ENCODE assay signal across 8 mouse cellular contexts in genomic region chr7:44864595-44865542, GRCm38 (mm10). TPM values are rescaled to one million over a fixed set of nuclear protein-coding genes. Genes with fewer than 3 reads are reported as not detected.
DNase-seq lines count a peak whose midpoint lies in the region; ATAC-seq and TF ChIP-seq lines count a peak whose summit lies in the region.

No protein-coding gene starts in this region.

- H3K36me3 ChIP-seq in forebrain, embryonic 10.5 days (replicated peaks), result peaks cover 86% of the 10 kb centered on the region
- peaks cover 45% of the 10 kb centered on the region for H3K36me3 ChIP-seq in forebrain, postnatal 0 days (ENCODE audit: insufficient read depth)
- peaks cover 76% of the 10 kb centered on the region for H3K36me3 ChIP-seq in megakaryocyte, embryonic 14.5 days (replicated peaks; ENCODE audit: low read length)
- peaks cover 27% of the 10 kb centered on the region for H3K36me3 ChIP-seq in hindbrain, postnatal 0 days (ENCODE audit: insufficient read depth, low read length)
- H3K36me3 ChIP-seq in neural tube, embryonic 14.5 days (ENCODE audit: control insufficient read depth, insufficient read depth, low read length), result peaks cover 49% of the 10 kb centered on the region

- no peak for ATAC-seq in forebrain, postnatal 0 days
- no peak for ATAC-seq in megakaryocyte, adult 5-6 weeks (ENCODE audit: poor library complexity, severe bottlenecking)
- ATAC-seq in hindbrain, postnatal 0 days, result no peak
- no peak for ATAC-seq in neural tube, embryonic 14.5 days (ENCODE audit: low read depth)
- no peak for ATAC-seq in CD4-positive, CD25-positive, alpha-beta regulatory T cell, adult 4 months

- peaks cover 61% of the 10 kb centered on the region for H3K4me1 ChIP-seq in forebrain, embryonic 10.5 days
- H3K4me1 ChIP-seq in forebrain, postnatal 0 days (ENCODE audit: insufficient read depth), result peaks cover 13% of the 10 kb centered on the region
- peaks cover 86% of the 10 kb centered on the region for H3K4me1 ChIP-seq in megakaryocyte, embryonic 14.5 days
- peaks cover 25% of the 10 kb centered on the region for H3K4me1 ChIP-seq in hindbrain, postnatal 0 days (ENCODE audit: insufficient read depth, low read length)
- peaks cover 31% of the 10 kb centered on the region for H3K4me1 ChIP-seq in neural tube, embryonic 14.5 days (ENCODE audit: control insufficient read depth, insufficient read depth, low read length)

- H3K4me2 ChIP-seq in forebrain, postnatal 0 days (ENCODE audit: low read depth), result no peak overlapping the region
- H3K4me2 ChIP-seq in hindbrain, postnatal 0 days (ENCODE audit: low read depth, low read length), result no peak overlapping the region
- H3K4me2 ChIP-seq in neural tube, embryonic 14.5 days (ENCODE audit: low read depth, low read length), result 0 out of 2 replicates have a peak overlapping the region, but pooled peaks have one; percentile 8

- 91% methylated on average over 24 of the region's 24 CpGs for WGBS in forebrain, embryonic 10.5 days
- 78% methylated on average over 24 of the region's 24 CpGs for WGBS in forebrain, postnatal 0 days
- 69% methylated on average over 24 of the region's 24 CpGs for WGBS in hindbrain, postnatal 0 days
- WGBS in neural tube, embryonic 14.5 days, result 82% methylated on average over 24 of the region's 24 CpGs

- no peak overlapping the region for H3K27ac ChIP-seq in forebrain, embryonic 10.5 days
- no peak overlapping the region for H3K27ac ChIP-seq in forebrain, postnatal 0 days (ENCODE audit: low read depth, low read length)
- peak overlapping the region; percentile 70; the same call in 1 of the 2 replicates for H3K27ac ChIP-seq in hindbrain, postnatal 0 days
- no peak overlapping the region for H3K27ac ChIP-seq in neural tube, embryonic 14.5 days (ENCODE audit: low read depth, low read length)

- no peaks in the 10 kb centered on the region for H3K27me3 ChIP-seq in forebrain, embryonic 10.5 days (ENCODE audit: poor library complexity, severe bottlenecking)
- H3K27me3 ChIP-seq in forebrain, postnatal 0 days (ENCODE audit: insufficient read depth, low read length), result no peaks in the 10 kb centered on the region
- no peaks in the 10 kb centered on the region for H3K27me3 ChIP-seq in megakaryocyte, embryonic 14.5 days (replicated peaks)
- no peaks in the 10 kb centered on the region for H3K27me3 ChIP-seq in hindbrain, postnatal 0 days (ENCODE audit: insufficient read depth, low read length)
- peaks cover 2% of the 10 kb centered on the region; the same call in 1 of the 2 replicates for H3K27me3 ChIP-seq in neural tube, embryonic 14.5 days (ENCODE audit: control insufficient read depth, insufficient read depth, low read length)

- no peaks in the 10 kb centered on the region for H3K9me3 ChIP-seq in forebrain, embryonic 10.5 days
- H3K9me3 ChIP-seq in forebrain, postnatal 0 days (ENCODE audit: low read length), result no peaks in the 10 kb centered on the region
- no peaks in the 10 kb centered on the region for H3K9me3 ChIP-seq in megakaryocyte, embryonic 14.5 days
- H3K9me3 ChIP-seq in hindbrain, postnatal 0 days (ENCODE audit: low read length), result no peaks in the 10 kb centered on the region
- no peaks in the 10 kb centered on the region for H3K9me3 ChIP-seq in neural tube, embryonic 14.5 days (ENCODE audit: control insufficient read depth, low read length)

- DNase-seq in forebrain, embryonic 10.5 days (ENCODE audit: extremely low spot score, low spot score), result no peak
- no peak for DNase-seq in forebrain, postnatal 0 days
- DNase-seq in hindbrain, postnatal 0 days (ENCODE audit: low spot score), result no peak
- DNase-seq in gastrocnemius, adult 18-20 months (ENCODE audit: low spot score), result no peak

- H3K4me3 ChIP-seq in forebrain, embryonic 10.5 days, result peak overlapping the region; percentile 19
- no peak overlapping the region for H3K4me3 ChIP-seq in forebrain, postnatal 0 days (ENCODE audit: low read depth, low read length)
- peak overlapping the region; percentile 81 for H3K4me3 ChIP-seq in megakaryocyte, embryonic 14.5 days (replicated peaks)
- H3K4me3 ChIP-seq in hindbrain, postnatal 0 days (ENCODE audit: low read length), result no peak overlapping the region
- H3K4me3 ChIP-seq in neural tube, embryonic 14.5 days (ENCODE audit: low read depth, low read length), result no peak overlapping the region

- no peak for TF ChIP-seq CTCF in forebrain, postnatal 0 days (IDR thresholded peaks at IDR 0.05; ENCODE audit: low read depth)
- TF ChIP-seq CTCF in hindbrain, postnatal 0 days (IDR thresholded peaks at IDR 0.05; ENCODE audit: low read depth), result no peak

- H3K9ac ChIP-seq in forebrain, postnatal 0 days, result no peak overlapping the region
- H3K9ac ChIP-seq in hindbrain, postnatal 0 days (replicated peaks; ENCODE audit: low read length), result peak overlapping the region; percentile 2; the same call in 1 of the 2 replicates
- 0 out of 2 replicates have a peak overlapping the region, but pooled peaks have one; percentile 28 for H3K9ac ChIP-seq in neural tube, embryonic 14.5 days (replicated peaks; ENCODE audit: low read depth, low read length)

RNA-seq across cellular contexts. Expression of gene Ptov1, which starts 4.7 kb away (rescaled TPM):
- polyA plus RNA-seq in forebrain, embryonic 10.5 days (2016; fragmentation: Nextera tagmentation; extraction: Ambion mirVana), result 415 and 438 TPM in 2 replicates
- total RNA-seq in forebrain, postnatal 0 days (2014; rRNA removed), result 404 and 498 TPM in 2 replicates
- polyA plus RNA-seq in forebrain, postnatal 0 days (2015; fragmentation: Nextera tagmentation; extraction: Ambion mirVana), result 495 and 513 TPM in 2 replicates
- 191 and 368 TPM in 2 replicates for polyA plus RNA-seq in megakaryocyte, embryonic 14.5 days (2012; ENCODE audit: insufficient read depth, low replicate concordance)
- total RNA-seq in megakaryocyte, adult 5-6 weeks (2015), result 21.3 and 29.0 TPM in 2 replicates
- total RNA-seq in megakaryocyte, adult 5-6 weeks (2017), result 5.9 and 8.7 TPM in 2 replicates
- total RNA-seq in hindbrain, postnatal 0 days (2014; rRNA removed), result 524 and 597 TPM in 2 replicates
- 416 and 438 TPM in 2 replicates for polyA plus RNA-seq in hindbrain, postnatal 0 days (2015; fragmentation: Nextera tagmentation; extraction: Ambion mirVana)
- polyA plus RNA-seq in neural tube, embryonic 14.5 days (2014; fragmentation: Nextera tagmentation; extraction: Ambion mirVana), result 475 and 479 TPM in 2 replicates
- polyA plus RNA-seq in CD4-positive, CD25-positive, alpha-beta regulatory T cell, adult 4 months (2017; shearing (Covaris generic)), result 1 to 10 TPM; 1.1 to 3.9 TPM
- total RNA-seq in gastrocnemius, adult 18-20 months (2021), result 100 to 1,000 TPM; 143 to 148 TPM

RNA-seq across cellular contexts. Expression of gene Pnkp, which starts 7.9 kb away (rescaled TPM):
- polyA plus RNA-seq in forebrain, embryonic 10.5 days (2016; fragmentation: Nextera tagmentation; extraction: Ambion mirVana), result 37.8 and 39.8 TPM in 2 replicates
- 30.5 and 31.0 TPM in 2 replicates for total RNA-seq in forebrain, postnatal 0 days (2014; rRNA removed)
- 27.2 and 29.8 TPM in 2 replicates for polyA plus RNA-seq in forebrain, postnatal 0 days (2015; fragmentation: Nextera tagmentation; extraction: Ambion mirVana)
- polyA plus RNA-seq in megakaryocyte, embryonic 14.5 days (2012; ENCODE audit: insufficient read depth, low replicate concordance), result 30.0 and 36.4 TPM in 2 replicates
- total RNA-seq in megakaryocyte, adult 5-6 weeks (2015), result 75.1 and 89.7 TPM in 2 replicates
- total RNA-seq in megakaryocyte, adult 5-6 weeks (2017), result 109 and 129 TPM in 2 replicates
- 22.9 and 47.1 TPM in 2 replicates for total RNA-seq in hindbrain, postnatal 0 days (2014; rRNA removed)
- polyA plus RNA-seq in hindbrain, postnatal 0 days (2015; fragmentation: Nextera tagmentation; extraction: Ambion mirVana), result 35.7 and 37.5 TPM in 2 replicates
- polyA plus RNA-seq in neural tube, embryonic 14.5 days (2014; fragmentation: Nextera tagmentation; extraction: Ambion mirVana), result 27.1 and 28.8 TPM in 2 replicates
- 10 to 100 TPM; 45.0 to 74.3 TPM for polyA plus RNA-seq in CD4-positive, CD25-positive, alpha-beta regulatory T cell, adult 4 months (2017; shearing (Covaris generic))
- 10 to 100 TPM; 19.2 to 20.2 TPM for total RNA-seq in gastrocnemius, adult 18-20 months (2021)

RNA-seq across cellular contexts. Expression of gene Tbc1d17, which starts 16.0 kb away (rescaled TPM):
- 72.8 and 73.6 TPM in 2 replicates for polyA plus RNA-seq in forebrain, embryonic 10.5 days (2016; fragmentation: Nextera tagmentation; extraction: Ambion mirVana)
- 71.9 and 378 TPM in 2 replicates for total RNA-seq in forebrain, postnatal 0 days (2014; rRNA removed)
- 87.8 and 115 TPM in 2 replicates for polyA plus RNA-seq in forebrain, postnatal 0 days (2015; fragmentation: Nextera tagmentation; extraction: Ambion mirVana)
- polyA plus RNA-seq in megakaryocyte, embryonic 14.5 days (2012; ENCODE audit: insufficient read depth, low replicate concordance), result 44.5 TPM in 2 replicates
- total RNA-seq in megakaryocyte, adult 5-6 weeks (2015), result 12.5 and 17.6 TPM in 2 replicates
- 13.0 and 14.8 TPM in 2 replicates for total RNA-seq in megakaryocyte, adult 5-6 weeks (2017)
- 53.7 and 98.5 TPM in 2 replicates for total RNA-seq in hindbrain, postnatal 0 days (2014; rRNA removed)
- 103 and 106 TPM in 2 replicates for polyA plus RNA-seq in hindbrain, postnatal 0 days (2015; fragmentation: Nextera tagmentation; extraction: Ambion mirVana)
- polyA plus RNA-seq in neural tube, embryonic 14.5 days (2014; fragmentation: Nextera tagmentation; extraction: Ambion mirVana), result 92.5 and 96.4 TPM in 2 replicates
- polyA plus RNA-seq in CD4-positive, CD25-positive, alpha-beta regulatory T cell, adult 4 months (2017; shearing (Covaris generic)), result 10 to 100 TPM; 64.8 to 85.3 TPM
- total RNA-seq in gastrocnemius, adult 18-20 months (2021), result 10 to 100 TPM; 46.8 to 61.0 TPM

RNA-seq across cellular contexts. Expression of gene Akt1s1, which starts 16.1 kb away (rescaled TPM):
- polyA plus RNA-seq in forebrain, embryonic 10.5 days (2016; fragmentation: Nextera tagmentation; extraction: Ambion mirVana), result 84.3 and 84.6 TPM in 2 replicates
- total RNA-seq in forebrain, postnatal 0 days (2014; rRNA removed), result 89.9 and 109 TPM in 2 replicates
- polyA plus RNA-seq in forebrain, postnatal 0 days (2015; fragmentation: Nextera tagmentation; extraction: Ambion mirVana), result 105 and 112 TPM in 2 replicates
- 372 and 2,506 TPM in 2 replicates for polyA plus RNA-seq in megakaryocyte, embryonic 14.5 days (2012; ENCODE audit: insufficient read depth, low replicate concordance)
- total RNA-seq in megakaryocyte, adult 5-6 weeks (2015), result 4.7 and 6.5 TPM in 2 replicates
- 8.0 and 9.6 TPM in 2 replicates for total RNA-seq in megakaryocyte, adult 5-6 weeks (2017)
- 136 and 156 TPM in 2 replicates for total RNA-seq in hindbrain, postnatal 0 days (2014; rRNA removed)
- polyA plus RNA-seq in hindbrain, postnatal 0 days (2015; fragmentation: Nextera tagmentation; extraction: Ambion mirVana), result 94.3 and 95.4 TPM in 2 replicates
- 36.4 and 46.8 TPM in 2 replicates for polyA plus RNA-seq in neural tube, embryonic 14.5 days (2014; fragmentation: Nextera tagmentation; extraction: Ambion mirVana)
- polyA plus RNA-seq in CD4-positive, CD25-positive, alpha-beta regulatory T cell, adult 4 months (2017; shearing (Covaris generic)), result 1 to 10 TPM; 1.2 to 3.1 TPM
- 100 to 1,000 TPM; 130 to 144 TPM for total RNA-seq in gastrocnemius, adult 18-20 months (2021)

RNA-seq across cellular contexts. Expression of gene Med25, which starts 27.6 kb away (rescaled TPM):
- polyA plus RNA-seq in forebrain, embryonic 10.5 days (2016; fragmentation: Nextera tagmentation; extraction: Ambion mirVana), result 175 and 185 TPM in 2 replicates
- total RNA-seq in forebrain, postnatal 0 days (2014; rRNA removed), result 113 and 148 TPM in 2 replicates
- 142 and 151 TPM in 2 replicates for polyA plus RNA-seq in forebrain, postnatal 0 days (2015; fragmentation: Nextera tagmentation; extraction: Ambion mirVana)
- polyA plus RNA-seq in megakaryocyte, embryonic 14.5 days (2012; ENCODE audit: insufficient read depth, low replicate concordance), result 249 and 952 TPM in 2 replicates
- total RNA-seq in megakaryocyte, adult 5-6 weeks (2015), result 19.4 and 23.7 TPM in 2 replicates
- 8.6 and 9.0 TPM in 2 replicates for total RNA-seq in megakaryocyte, adult 5-6 weeks (2017)
- total RNA-seq in hindbrain, postnatal 0 days (2014; rRNA removed), result 193 and 194 TPM in 2 replicates
- 121 and 123 TPM in 2 replicates for polyA plus RNA-seq in hindbrain, postnatal 0 days (2015; fragmentation: Nextera tagmentation; extraction: Ambion mirVana)
- polyA plus RNA-seq in neural tube, embryonic 14.5 days (2014; fragmentation: Nextera tagmentation; extraction: Ambion mirVana), result 85.7 and 91.1 TPM in 2 replicates
- polyA plus RNA-seq in CD4-positive, CD25-positive, alpha-beta regulatory T cell, adult 4 months (2017; shearing (Covaris generic)), result 10 to 100 TPM in 1 of 2 experiments, 1 to 10 TPM in 1; 9.1 to 10.9 TPM
- 10 to 100 TPM; 60.5 to 62.8 TPM for total RNA-seq in gastrocnemius, adult 18-20 months (2021)

Comparison
In these comparisons a context has a peak if more than half of its experiments do, and no peak if none do; other contexts are left out.
1. H3K4me3 ChIP-seq: peak in forebrain, embryonic 10.5 days (single experiment) and megakaryocyte, embryonic 14.5 days (single experiment); none in forebrain, postnatal 0 days (single experiment), hindbrain, postnatal 0 days (single experiment) and neural tube, embryonic 14.5 days (single experiment).
2. RNA of gene Ptov1, which starts 4.7 kb away (polyA plus RNA-seq): 495 to 513 TPM in forebrain, postnatal 0 days, 475 to 479 TPM in neural tube, embryonic 14.5 days, 416 to 438 TPM in hindbrain, postnatal 0 days, 415 to 438 TPM in forebrain, embryonic 10.5 days and 191 to 368 TPM in megakaryocyte, embryonic 14.5 days; 1.1 to 3.9 TPM in CD4-positive, CD25-positive, alpha-beta regulatory T cell, adult 4 months; every median in the first group is over 10 times any median in the second.